ENCODE assay signal across 8 mouse cellular contexts in the genomic region with DNA sequence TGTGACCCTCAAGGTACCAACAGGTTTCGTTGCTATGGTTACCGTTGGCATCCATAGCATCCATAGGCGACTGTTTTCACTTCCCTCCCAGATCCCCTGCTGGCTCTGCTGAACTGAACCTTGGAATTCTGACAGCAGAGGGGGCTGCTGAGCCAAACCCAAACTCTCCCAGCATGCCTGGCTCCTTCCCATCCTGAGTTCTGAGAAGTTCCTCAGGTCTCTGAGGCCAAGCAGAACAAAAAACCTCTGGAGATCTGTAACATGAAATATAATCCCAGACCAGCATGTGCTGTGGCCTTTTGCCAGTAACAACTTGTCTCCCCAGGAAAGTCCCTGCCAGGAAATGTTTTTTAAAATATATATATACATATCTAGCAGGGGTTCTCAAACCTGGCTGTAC. TPM values are rescaled to one million over a fixed set of nuclear protein-coding genes. Genes with fewer than 3 reads are reported as not detected.
DNase-seq lines count a peak whose midpoint lies in the region; ATAC-seq and TF ChIP-seq lines count a peak whose summit lies in the region.

No protein-coding gene starts in this region.

- DNase-seq in CD4-positive helper T cell, adult 2 months (ENCODE audit: low read depth, low spot score) = peak; percentile 60
- DNase-seq in T-cell, adult 2 months (ENCODE audit: low spot score) = peak; percentile 47
- peak; percentile 93 for DNase-seq in embryonic facial prominence, embryonic 14.5 days (ENCODE audit: low spot score)
- peak; percentile 79 to 85 for DNase-seq in heart, postnatal 10 days
- peak; percentile 35 for DNase-seq in layer of hippocampus, adult 9-11 months

- no peak overlapping the region for H3K9ac ChIP-seq in embryonic facial prominence, embryonic 14.5 days (ENCODE audit: low read depth, low read length)
- no peak overlapping the region for H3K9ac ChIP-seq in lung, embryonic 16.5 days (ENCODE audit: low read length)

- peak overlapping the region; percentile 64; the same call in 1 of the 2 replicates for H3K27ac ChIP-seq in embryonic facial prominence, embryonic 14.5 days (replicated peaks; ENCODE audit: low read depth, low read length)
- no peak overlapping the region for H3K27ac ChIP-seq in lung, embryonic 16.5 days (ENCODE audit: low read length)
- H3K27ac ChIP-seq in small intestine, adult 2 months (ENCODE audit: insufficient read depth, low read depth, low read length) = no peak overlapping the region

- H3K4me2 ChIP-seq in embryonic facial prominence, embryonic 14.5 days (ENCODE audit: low read depth, low read length) = no peak overlapping the region
- H3K4me2 ChIP-seq in lung, embryonic 16.5 days (ENCODE audit: low read depth, low read length) = no peak overlapping the region

- no peak for TF ChIP-seq POLR2A in small intestine, adult 2 months (IDR thresholded peaks at IDR 0.05; ENCODE audit: low read depth, low read length)

- no peaks in the 10 kb centered on the region for H3K9me3 ChIP-seq in embryonic facial prominence, embryonic 14.5 days (ENCODE audit: control insufficient read depth, low read length)
- no peaks in the 10 kb centered on the region for H3K9me3 ChIP-seq in lung, embryonic 16.5 days (ENCODE audit: control insufficient read depth, low read length)

- intact Hi-C loops in heart, postnatal 10 days (cut with DNase I) = loop anchor here (1.0 kb wide), 1 partner anchor 87 kb away; no protein-coding TSS in a partner anchor

- no peaks in the 10 kb centered on the region for H3K36me3 ChIP-seq in embryonic facial prominence, embryonic 14.5 days (ENCODE audit: control insufficient read depth, insufficient read depth, low read length)
- no peaks in the 10 kb centered on the region for H3K36me3 ChIP-seq in lung, embryonic 16.5 days (ENCODE audit: control insufficient read depth, insufficient read depth, low read length)
- H3K36me3 ChIP-seq in small intestine, adult 2 months (ENCODE audit: control insufficient read depth, insufficient read depth, low read length) = no peaks in the 10 kb centered on the region

- peaks cover 12% of the 10 kb centered on the region for H3K4me1 ChIP-seq in embryonic facial prominence, embryonic 14.5 days (ENCODE audit: control insufficient read depth, insufficient read depth, low read length)
- H3K4me1 ChIP-seq in lung, embryonic 16.5 days (replicated peaks; ENCODE audit: control insufficient read depth, insufficient read depth, low read length) = peaks cover 4% of the 10 kb centered on the region
- peaks cover 2% of the 10 kb centered on the region; the same call in 1 of the 2 replicates for H3K4me1 ChIP-seq in small intestine, adult 2 months (ENCODE audit: control insufficient read depth, insufficient read depth, insufficient read length, low read length)

- 12% methylated on average over 3 of the region's 3 CpGs for WGBS in embryonic facial prominence, embryonic 14.5 days
- 8% methylated on average over 3 of the region's 3 CpGs for WGBS in lung, embryonic 16.5 days
- WGBS in small intestine, adult 2 months = 6% methylated on average over 3 of the region's 3 CpGs

- peak; percentile 76 for ATAC-seq in embryonic facial prominence, embryonic 14.5 days (ENCODE audit: low read depth)
- ATAC-seq in lung, embryonic 16.5 days (ENCODE audit: low read depth) = peak; percentile 66
- no peak for ATAC-seq in inflammation-experienced regulatory T-cells, adult 6 months

- H3K27me3 ChIP-seq in embryonic facial prominence, embryonic 14.5 days (replicated peaks; ENCODE audit: control insufficient read depth, insufficient read depth, low read length) = no peaks in the 10 kb centered on the region
- H3K27me3 ChIP-seq in lung, embryonic 16.5 days (ENCODE audit: control insufficient read depth, insufficient read depth, low read depth, low read length) = no peaks in the 10 kb centered on the region
- no peaks in the 10 kb centered on the region for H3K27me3 ChIP-seq in small intestine, adult 2 months (ENCODE audit: control insufficient read depth, insufficient read depth, low read length)

- no peak overlapping the region for H3K4me3 ChIP-seq in embryonic facial prominence, embryonic 14.5 days (ENCODE audit: low read depth, low read length)
- H3K4me3 ChIP-seq in lung, embryonic 16.5 days (ENCODE audit: low read length) = no peak overlapping the region
- H3K4me3 ChIP-seq in small intestine, adult 2 months (ENCODE audit: low read depth, low read length) = no peak overlapping the region

- TF ChIP-seq CTCF in small intestine, adult 2 months (IDR thresholded peaks at IDR 0.05; ENCODE audit: extremely low read depth, insufficient read length, insufficient replicate concordance, low read depth, low read length) = peak; percentile 89; the same call in 1 of the 2 replicates

RNA-seq across cellular contexts. Expression of a gene that starts 56.1 kb away (rescaled TPM):
- polyA plus RNA-seq in embryonic facial prominence, embryonic 14.5 days (2014; fragmentation: Nextera tagmentation; extraction: Ambion mirVana) = 79.1 and 81.0 TPM in 2 replicates
- total RNA-seq in heart, postnatal 10 days (2021) = 10 to 100 TPM; 44.6 to 45.7 TPM
- polyA plus RNA-seq in lung, embryonic 16.5 days (2015; fragmentation: Nextera tagmentation; extraction: Ambion mirVana) = 69.3 and 74.1 TPM in 2 replicates
- polyA plus RNA-seq in small intestine, adult 2 months (2012; rRNA removed) = 38.7 and 59.2 TPM in 2 replicates
- 10 to 100 TPM; 36.9 to 52.5 (median 45.6) TPM for polyA plus RNA-seq in inflammation-experienced regulatory T-cells, adult 6 months (2017; shearing (Covaris generic))

Comparison
In these comparisons a context has a peak if more than half of its experiments do, and no peak if none do; other contexts are left out.
1. DNase-seq: peak in every context shown above with its lines; median percentile 93 in embryonic facial prominence, embryonic 14.5 days; 82 in heart, postnatal 10 days; 60 in CD4-positive helper T cell, adult 2 months; 47 in T-cell, adult 2 months; 35 in layer of hippocampus, adult 9-11 months.